Mouse (Mus musculus) heart, postnatal 0 days (tissue): ENCODE data around the gene Tead2. TPM values are rescaled to one million over a fixed set of nuclear protein-coding genes. Genes with fewer than 3 reads are reported as not detected.
A peak's percentile ranks its signal among the peaks of the same experiment; 100 is the strongest.

Experiments
- ATAC-seq: fragments of 200-750 bp; cut with Nextera tagmentation; 2 replicates; pipeline ENCODE4 v1.8.0; 2017; ENCODE audit warnings: low read depth, moderate number of reproducible peaks, moderate library complexity; ENCODE audit not compliant: insufficient read depth
- DNase-seq: peaks from one replicate; pipeline ENCODE4 v3.0.0-alpha.2; 2016; ENCODE audit warnings: low spot score
- H3K27ac ChIP-seq: fragments of 300-500 bp; sonication (generic); 2 replicates; pipeline ENCODE4 v1.5.1; 2014; ENCODE audit warnings: low read depth, mild to moderate bottlenecking
- H3K27me3 ChIP-seq: fragments of 300-500 bp; sonication (generic); 2 replicates; pipeline ENCODE4 v1.6.1; 2014; ENCODE audit warnings: low read length, mixed read lengths; ENCODE audit not compliant: control insufficient read depth, insufficient read depth
- H3K36me3 ChIP-seq: fragments of 300-500 bp; sonication (generic); replicated peaks from 2 replicates; pipeline ENCODE4 v1.6.1; 2014; ENCODE audit warnings: low read length, mixed read lengths; ENCODE audit not compliant: control insufficient read depth, insufficient read depth
- H3K4me1 ChIP-seq: fragments of 300-500 bp; sonication (generic); 2 replicates; pipeline ENCODE4 v1.6.1; 2014; ENCODE audit warnings: antibody characterized with exemption; ENCODE audit not compliant: control insufficient read depth, insufficient read depth
- H3K4me2 ChIP-seq: fragments of 300-500 bp; sonication (generic); 2 replicates; pipeline ENCODE4 v1.6.1; 2014; ENCODE audit warnings: low read depth, mild to moderate bottlenecking, low read length, moderate library complexity
- H3K4me3 ChIP-seq: fragments of 300-500 bp; sonication (generic); 2 replicates; pipeline ENCODE4 v1.5.1; 2014; ENCODE audit warnings: low read depth, low read length
- H3K9ac ChIP-seq: fragments of 300-500 bp; sonication (generic); replicated peaks from 2 replicates; pipeline ENCODE4 v1.6.1; 2014; ENCODE audit warnings: low read depth, low read length, mixed read lengths
- H3K9me3 ChIP-seq: fragments of 300-500 bp; sonication (generic); replicated peaks from 2 replicates; pipeline ENCODE4 v1.6.1; 2016; ENCODE audit warnings: low read length; ENCODE audit not compliant: control insufficient read depth
- CTCF ChIP-seq: IDR thresholded peaks from 2 replicates; pipeline ENCODE4 v1.5.1; 2016; ENCODE audit warnings: antibody characterized with exemption, control low read depth, low read depth
- EP300 ChIP-seq: IDR thresholded peaks from 2 replicates; pipeline ENCODE4 v1.6.1; 2016; ENCODE audit warnings: antibody characterized with exemption, low read depth
- WGBS: fragments of 180-500 bp; shearing (Covaris S2); extraction: QIAGEN DNeasy Blood & Tissue Kit; methylation state at CpG from one replicate; pipeline ENCODE4 v1.1.7; 2014; 5-methylcytosine and 5-hydroxymethylcytosine counted together
- microRNA-seq: library from miRNA; unstranded; fragments of <30 nt; microRNA quantifications from one replicate; pipeline ENCODE4, GENCODE M21; 2016
- polyA plus RNA-seq: library from polyadenylated mRNA; unstranded; fragments of >200 nt; fragmentation: Nextera tagmentation; extraction: Ambion mirVana; gene quantifications from 2 replicates; pipeline ENCODE4 v1.2.1, GENCODE M21; 2015
- total RNA-seq: library from RNA; depleted of rRNA; stranded (reverse); fragments of >200 nt; gene quantifications from 2 replicates; pipeline ENCODE4 v1.2.3, GENCODE M21; 2014; ENCODE audit warnings: low replicate concordance; rRNA removed

Tead2 gene
- total and polyA plus RNA-seq, 2 experiments from 2014 or later, result 41.1 to 50.6 TPM

DNA sequence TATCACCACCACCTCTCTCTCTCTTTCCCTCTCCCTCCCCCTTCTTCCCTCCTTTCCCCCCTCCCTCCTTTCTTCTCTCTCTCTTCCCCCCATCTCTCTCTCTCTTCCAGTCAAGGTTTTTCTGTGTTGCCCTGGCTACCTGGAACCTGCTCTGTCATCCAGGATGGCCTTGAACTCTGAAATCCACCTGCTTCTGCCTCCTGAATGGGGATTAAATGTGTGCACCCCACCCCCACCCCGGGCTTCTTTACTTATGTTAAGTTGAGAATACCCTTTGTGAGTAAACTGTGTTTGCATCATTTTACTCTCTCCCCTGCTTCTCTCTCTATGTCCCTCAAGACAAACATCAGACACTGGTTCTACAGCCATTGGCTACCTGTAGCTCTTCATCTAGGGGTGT is 50.0 kb downstream of the Tead2 start:
- ATAC-seq (no peak), DNase-seq (no peak)
- WGBS, result 65% methylated on average over 1 of the region's 1 CpGs

DNA sequence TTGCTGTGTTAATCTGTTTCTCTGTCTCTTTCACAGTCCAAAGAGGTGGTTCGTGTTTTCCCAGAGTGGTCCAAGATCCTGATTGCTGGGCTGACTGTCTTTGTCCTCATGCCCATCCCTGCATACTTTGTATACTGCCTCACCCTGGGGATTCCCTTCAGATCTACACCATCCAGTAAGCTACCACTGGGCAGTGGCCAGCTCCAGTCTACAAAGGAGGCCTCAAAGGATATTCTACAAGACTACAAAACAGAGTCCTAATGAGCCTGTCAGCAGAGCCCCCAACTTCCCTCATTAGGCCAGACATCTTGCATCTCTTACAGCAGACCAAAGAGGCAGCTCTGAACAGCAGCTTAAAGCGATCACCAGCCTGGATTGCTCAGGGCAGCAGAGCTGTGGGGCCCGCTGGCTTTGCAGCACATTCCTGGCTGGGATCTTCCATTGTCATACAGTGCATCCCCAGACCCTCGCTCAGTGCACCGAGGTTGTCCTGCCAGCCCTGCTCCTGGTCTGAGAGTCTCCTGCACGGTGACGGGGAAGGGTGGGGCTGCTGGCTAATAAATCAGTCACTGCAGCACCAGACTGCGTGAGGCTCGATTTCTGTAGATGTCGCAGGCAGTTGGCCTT is 57.3 kb downstream of the Tead2 start:
- no peak for DNase-seq
- Histone ChIP-seq H3K27ac (no peak overlapping the region), H3K4me1 (no peaks in the 10 kb centered on the region), H3K36me3 (no peaks in the 10 kb centered on the region), H3K4me3 (no peak overlapping the region), H3K4me2 (no peak overlapping the region), H3K9me3 (no peaks in the 10 kb centered on the region; the same call in 1 of the 2 replicates), H3K9ac (no peak overlapping the region), H3K27me3 (0 out of 2 replicates have a peak, but pooled peaks cover 2% of the 10 kb centered on the region)
- ATAC-seq, result no peak
- 77% methylated on average over 10 of the region's 10 CpGs for WGBS
- TF ChIP-seq EP300, result no peak
- no peak for TF ChIP-seq CTCF

More for the DNA sequence above, 50.0 kb downstream of the Tead2 start:
- Histone ChIP-seq H3K4me1 (peaks cover 17% of the 10 kb centered on the region), H3K9me3 (no peaks in the 10 kb centered on the region), H3K27me3 (0 out of 2 replicates have a peak, but pooled peaks cover 5% of the 10 kb centered on the region), H3K27ac (no peak overlapping the region), H3K9ac (no peak overlapping the region), H3K4me2 (no peak overlapping the region), H3K36me3 (no peaks in the 10 kb centered on the region), H3K4me3 (no peak overlapping the region)
- no peak for TF ChIP-seq EP300
- no peak for TF ChIP-seq CTCF

DNA sequence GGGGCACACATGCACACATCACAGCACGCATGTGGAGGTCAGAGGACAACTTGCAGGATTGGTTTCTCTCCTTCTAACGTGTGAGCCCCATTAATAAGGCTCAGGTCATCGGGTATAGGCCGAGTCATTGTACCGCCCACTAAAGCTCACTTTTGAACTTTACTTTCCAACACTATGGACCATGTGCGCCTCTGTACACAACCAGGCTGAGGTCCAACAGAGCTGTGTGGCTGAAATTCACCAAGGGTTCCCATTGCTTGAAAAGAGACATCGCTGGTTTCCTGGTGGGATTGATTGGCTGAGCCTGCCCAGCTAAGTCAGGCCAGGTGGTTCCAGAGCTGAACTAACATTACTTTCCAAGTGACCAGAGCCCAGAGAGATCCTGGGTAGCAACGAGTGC is 58.1 kb downstream of the Tead2 start:
- no peaks in the 10 kb centered on the region; the same call in 1 of the 2 replicates for H3K9me3 ChIP-seq

DNA sequence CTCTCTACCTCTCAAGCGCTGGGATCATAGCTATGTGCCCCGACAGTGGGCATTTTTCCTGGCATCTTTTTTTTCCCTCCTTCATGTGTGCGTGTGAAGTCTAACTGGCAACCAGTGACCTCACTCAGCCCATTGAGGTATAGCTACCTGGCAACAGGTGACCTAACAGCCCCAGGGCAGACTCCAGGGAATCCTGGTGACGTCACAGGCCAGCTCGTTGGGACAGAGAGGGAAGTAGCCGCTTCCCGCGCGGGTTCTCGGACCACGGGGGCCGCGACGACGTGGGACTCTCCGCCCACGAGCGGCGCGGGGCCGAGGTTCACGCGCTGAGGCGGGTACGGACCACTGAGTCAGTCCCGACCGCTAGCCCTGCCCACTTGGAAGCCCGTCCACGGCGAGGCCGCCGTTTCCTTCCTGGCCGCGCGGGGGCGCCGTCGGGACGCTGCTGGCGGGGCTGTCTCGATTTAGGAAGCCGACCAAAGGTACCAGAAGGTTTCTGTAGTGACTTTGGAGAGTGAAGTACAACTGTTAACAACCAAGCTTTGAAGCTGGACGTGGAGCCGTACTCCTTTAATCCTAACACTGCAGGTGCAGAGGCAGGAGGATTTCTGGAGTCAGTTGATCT is 61.7 kb downstream of the Tead2 start, which contains the start of gene Slc6a21:
Slc6a21 (plus strand) TSS at position 378 of the 625 bp plus-strand sequence.
- Histone ChIP-seq H3K36me3 (no peaks in the 10 kb centered on the region), H3K27ac (no peak within 1 kb of the TSS), H3K4me2 (peak within 1 kb of the TSS; percentile 61), H3K4me3 (peak within 1 kb of the TSS; percentile 42), H3K27me3 (no peaks in the 10 kb centered on the region), H3K4me1 (no peaks in the 10 kb centered on the region), H3K9me3 (no peaks in the 10 kb centered on the region), H3K9ac (no peak within 1 kb of the TSS; the same call in 1 of the 2 replicates)
- no peak for DNase-seq
- TF ChIP-seq CTCF (peak; percentile 65), EP300 (no peak)
- 8% methylated on average over 43 of the region's 44 CpGs for WGBS
- 0 out of 2 replicates have a peak, but pooled peaks have one; percentile 24 for ATAC-seq

More for the DNA sequence above, 58.1 kb downstream of the Tead2 start:
- Histone ChIP-seq H3K4me1 (no peaks in the 10 kb centered on the region), H3K4me2 (no peak overlapping the region), H3K27ac (no peak overlapping the region), H3K9ac (no peak overlapping the region), H3K36me3 (no peaks in the 10 kb centered on the region), H3K4me3 (no peak overlapping the region), H3K27me3 (no peaks in the 10 kb centered on the region)
- ATAC-seq, result no peak
- no peak for TF ChIP-seq CTCF
- TF ChIP-seq EP300, result no peak
- 82% methylated on average over 8 of the region's 8 CpGs for WGBS
- no peak for DNase-seq

Small RNA genes lying within 50 kb of the gene (microRNA-seq; reads per million reads assigned to microRNA genes)
- gene Mir7055, result not detected

Other genes with a start within 250 kb of the Tead2 start
Only the 30 nearest of the 36 such genes appear.
- 20.3 and 22.0 TPM in 2 replicates for gene Bcl2l12, start 217.0 kb upstream of the Tead2 start, total RNA-seq
- gene Bcl2l12, start 217.0 kb upstream of the Tead2 start, polyA plus RNA-seq, result 25.5 and 27.5 TPM in 2 replicates
- gene Scaf1, start 199.4 kb upstream of the Tead2 start, total RNA-seq, result 37.8 and 38.9 TPM in 2 replicates
- gene Scaf1, start 199.4 kb upstream of the Tead2 start, polyA plus RNA-seq, result 15.9 and 17.9 TPM in 2 replicates
- gene Rras, start 197.8 kb upstream of the Tead2 start, total RNA-seq, result 38.4 and 62.0 TPM in 2 replicates
- gene Rras, start 197.8 kb upstream of the Tead2 start, polyA plus RNA-seq, result 85.7 and 90.0 TPM in 2 replicates
- gene Prr12, start 162.9 kb upstream of the Tead2 start, total RNA-seq, result 5.4 and 12.5 TPM in 2 replicates
- 3.8 TPM in 2 replicates for gene Prr12, start 162.9 kb upstream of the Tead2 start, polyA plus RNA-seq
- gene Nosip, start 153.3 kb upstream of the Tead2 start, total RNA-seq, result 21.5 and 73.9 TPM in 2 replicates
- gene Nosip, start 153.3 kb upstream of the Tead2 start, polyA plus RNA-seq, result 38.2 and 43.7 TPM in 2 replicates
- gene Prrg2, start 153.1 kb upstream of the Tead2 start, total RNA-seq, result 8.3 and 22.0 TPM in 2 replicates
- gene Prrg2, start 153.1 kb upstream of the Tead2 start, polyA plus RNA-seq, result 12.4 and 13.3 TPM in 2 replicates
- gene Rcn3, start 123.5 kb upstream of the Tead2 start, total RNA-seq, result 125 and 141 TPM in 2 replicates
- gene Rcn3, start 123.5 kb upstream of the Tead2 start, polyA plus RNA-seq, result 100 and 108 TPM in 2 replicates
- gene Fcgrt, start 111.9 kb upstream of the Tead2 start, total RNA-seq, result 48.9 and 51.6 TPM in 2 replicates
- gene Fcgrt, start 111.9 kb upstream of the Tead2 start, polyA plus RNA-seq, result 59.5 and 67.9 TPM in 2 replicates
- gene Rps11, start 91.3 kb upstream of the Tead2 start, total RNA-seq, result 1,106 and 1,247 TPM in 2 replicates
- gene Rps11, start 91.3 kb upstream of the Tead2 start, polyA plus RNA-seq, result 730 and 757 TPM in 2 replicates
- gene Rpl13a, start 87.0 kb upstream of the Tead2 start, total RNA-seq, result 1,443 and 1,972 TPM in 2 replicates
- 780 and 809 TPM in 2 replicates for gene Rpl13a, start 87.0 kb upstream of the Tead2 start, polyA plus RNA-seq
- gene Gm45713, start 79.5 kb upstream of the Tead2 start, total RNA-seq, result 0.19 and 0.23 TPM in 2 replicates
- gene Gm45713, start 79.5 kb upstream of the Tead2 start, polyA plus RNA-seq, result 0.29 and 0.78 TPM in 2 replicates
- 8.1 and 23.3 TPM in 2 replicates for gene Flt3l, start 79.3 kb upstream of the Tead2 start, total RNA-seq
- gene Flt3l, start 79.3 kb upstream of the Tead2 start, polyA plus RNA-seq, result 1.8 and 2.0 TPM in 2 replicates
- 142 and 152 TPM in 2 replicates for gene Pih1d1, start 61.5 kb upstream of the Tead2 start, total RNA-seq
- 56.3 and 60.0 TPM in 2 replicates for gene Pih1d1, start 61.5 kb upstream of the Tead2 start, polyA plus RNA-seq
- 29.2 and 40.1 TPM in 2 replicates for gene Aldh16a1, start 61.2 kb upstream of the Tead2 start, total RNA-seq
- 18.2 and 22.8 TPM in 2 replicates for gene Aldh16a1, start 61.2 kb upstream of the Tead2 start, polyA plus RNA-seq
- gene Slc17a7, start 51.8 kb upstream of the Tead2 start, total RNA-seq, result 7.5 and 12.7 TPM in 2 replicates
- gene Slc17a7, start 51.8 kb upstream of the Tead2 start, polyA plus RNA-seq, result 4.3 and 5.4 TPM in 2 replicates
- not detected in 2 replicates for gene Gfy, start 36.2 kb upstream of the Tead2 start, total RNA-seq
- not detected in 2 replicates for gene Gfy, start 36.2 kb upstream of the Tead2 start, polyA plus RNA-seq
- not detected in 2 replicates for gene Pth2, start 34.8 kb upstream of the Tead2 start, total RNA-seq
- gene Pth2, start 34.8 kb upstream of the Tead2 start, polyA plus RNA-seq, result not detected in 2 replicates
- gene Ccdc155, start 10.9 kb upstream of the Tead2 start, total RNA-seq, result not detected in 2 replicates
- 0.14 and 0.25 TPM in 2 replicates for gene Ccdc155, start 10.9 kb upstream of the Tead2 start, polyA plus RNA-seq
- gene Dkkl1, start 3.6 kb upstream of the Tead2 start, total RNA-seq, result not detected in 2 replicates
- gene Dkkl1, start 3.6 kb upstream of the Tead2 start, polyA plus RNA-seq, result 0.27 TPM in 1 of 2 replicates, not detected in the other
- 0.97 TPM in 1 of 2 replicates, not detected in the other for gene Cd37, start 23.4 kb downstream of the Tead2 start, total RNA-seq
- gene Cd37, start 23.4 kb downstream of the Tead2 start, polyA plus RNA-seq, result 1.9 and 2.3 TPM in 2 replicates
- not detected in 2 replicates for gene Slc6a16, start 25.3 kb downstream of the Tead2 start, total RNA-seq
- 0.10 TPM in 1 of 2 replicates, not detected in the other for gene Slc6a16, start 25.3 kb downstream of the Tead2 start, polyA plus RNA-seq
- gene Slc6a21, start 61.8 kb downstream of the Tead2 start, total RNA-seq, result not detected in 2 replicates
- gene Slc6a21, start 61.8 kb downstream of the Tead2 start, polyA plus RNA-seq, result not detected in 2 replicates
- gene Trpm4, start 118.0 kb downstream of the Tead2 start, total RNA-seq, result 15.8 and 44.0 TPM in 2 replicates
- 14.2 and 15.2 TPM in 2 replicates for gene Trpm4, start 118.0 kb downstream of the Tead2 start, polyA plus RNA-seq
- 38.8 and 39.7 TPM in 2 replicates for gene Hrc, start 119.5 kb downstream of the Tead2 start, total RNA-seq
- gene Hrc, start 119.5 kb downstream of the Tead2 start, polyA plus RNA-seq, result 43.8 and 45.9 TPM in 2 replicates
- gene Ppfia3, start 151.3 kb downstream of the Tead2 start, total RNA-seq, result 0.15 and 1.8 TPM in 2 replicates
- gene Ppfia3, start 151.3 kb downstream of the Tead2 start, polyA plus RNA-seq, result 0.58 and 0.68 TPM in 2 replicates
- 0.46 TPM in 1 of 2 replicates, not detected in the other for gene Lin7b, start 154.8 kb downstream of the Tead2 start, total RNA-seq
- 2.2 and 2.3 TPM in 2 replicates for gene Lin7b, start 154.8 kb downstream of the Tead2 start, polyA plus RNA-seq
- 141 and 162 TPM in 2 replicates for gene Snrnp70, start 180.0 kb downstream of the Tead2 start, total RNA-seq
- 79.7 and 80.3 TPM in 2 replicates for gene Snrnp70, start 180.0 kb downstream of the Tead2 start, polyA plus RNA-seq
- 1.4 and 4.6 TPM in 2 replicates for gene Kcna7, start 189.9 kb downstream of the Tead2 start, total RNA-seq
- 0.42 and 0.54 TPM in 2 replicates for gene Kcna7, start 189.9 kb downstream of the Tead2 start, polyA plus RNA-seq
- gene Ntf5, start 197.9 kb downstream of the Tead2 start, total RNA-seq, result 2.2 TPM in 1 of 2 replicates, not detected in the other
- gene Ntf5, start 197.9 kb downstream of the Tead2 start, polyA plus RNA-seq, result 0.15 and 0.21 TPM in 2 replicates
- 0.27 TPM in 1 of 2 replicates, not detected in the other for gene Lhb, start 205.1 kb downstream of the Tead2 start, total RNA-seq
- gene Lhb, start 205.1 kb downstream of the Tead2 start, polyA plus RNA-seq, result not detected in 2 replicates